ENCODE assay signal across 10 mouse cellular contexts in genomic region chr13:34726477-34726805, GRCm38 (mm10). TPM values are rescaled to one million over a fixed set of nuclear protein-coding genes. Genes with fewer than 3 reads are reported as not detected.
A peak's percentile ranks its signal among the peaks of the same experiment; 100 is the strongest.
DNase-seq lines count a peak whose midpoint lies in the region; ATAC-seq and TF ChIP-seq lines count a peak whose summit lies in the region.
"Had no signal": no experiment of that assay in that cellular context is flagged by ENCODE, and none has a peak within 500 bp of the region (broad histone marks: within the 10 kb centered on the region; RNA-seq: fewer than 3 reads in every experiment).

No protein-coding gene starts in this region.

- H3K9ac ChIP-seq in forebrain, embryonic 16.5 days (replicated peaks; ENCODE audit: low read depth, low read length) = no peak overlapping the region
- no peak overlapping the region for H3K9ac ChIP-seq in liver, embryonic 11.5 days (ENCODE audit: low read depth, low read length)
- H3K9ac ChIP-seq in hindbrain, postnatal 0 days (replicated peaks; ENCODE audit: low read length) = peak overlapping the region; percentile 21; the same call in 1 of the 2 replicates
- H3K9ac ChIP-seq in neural tube, embryonic 14.5 days (replicated peaks; ENCODE audit: low read depth, low read length) = no peak overlapping the region

- WGBS in forebrain, embryonic 10.5 days = 83% methylated on average over 8 of the region's 8 CpGs
- 80% methylated on average over 8 of the region's 8 CpGs for WGBS in forebrain, embryonic 16.5 days
- 52% methylated on average over 8 of the region's 8 CpGs for WGBS in liver, embryonic 11.5 days
- 27% methylated on average over 8 of the region's 8 CpGs for WGBS in hindbrain, postnatal 0 days
- WGBS in neural tube, embryonic 14.5 days = 76% methylated on average over 8 of the region's 8 CpGs

- ATAC-seq in forebrain, embryonic 16.5 days = no peak
- no peak for ATAC-seq in liver, embryonic 11.5 days (replicated peaks; ENCODE audit: low FRiP score)
- peak; percentile 59 for ATAC-seq in hindbrain, postnatal 0 days
- no peak for ATAC-seq in neural tube, embryonic 14.5 days (ENCODE audit: low read depth)

- TF ChIP-seq CTCF in hindbrain, postnatal 0 days (IDR thresholded peaks at IDR 0.05; ENCODE audit: low read depth) = no peak

- no peaks in the 10 kb centered on the region for H3K27me3 ChIP-seq in forebrain, embryonic 10.5 days (ENCODE audit: poor library complexity, severe bottlenecking)
- H3K27me3 ChIP-seq in forebrain, embryonic 16.5 days (replicated peaks; ENCODE audit: control insufficient read depth, insufficient read depth, low read length) = no peaks in the 10 kb centered on the region
- no peaks in the 10 kb centered on the region for H3K27me3 ChIP-seq in liver, embryonic 11.5 days (replicated peaks; ENCODE audit: control insufficient read depth, insufficient read depth, low read length)
- H3K27me3 ChIP-seq in hindbrain, postnatal 0 days (ENCODE audit: insufficient read depth, low read length) = no peaks in the 10 kb centered on the region
- H3K27me3 ChIP-seq in neural tube, embryonic 14.5 days (ENCODE audit: control insufficient read depth, insufficient read depth, low read length) = no peaks in the 10 kb centered on the region

- H3K4me2 ChIP-seq in forebrain, embryonic 16.5 days (ENCODE audit: low read length) = no peak overlapping the region
- H3K4me2 ChIP-seq in liver, embryonic 11.5 days = peak overlapping the region; percentile 18; the same call in 1 of the 2 replicates
- H3K4me2 ChIP-seq in hindbrain, postnatal 0 days (ENCODE audit: low read depth, low read length) = peak overlapping the region; percentile 52
- H3K4me2 ChIP-seq in neural tube, embryonic 14.5 days (ENCODE audit: low read depth, low read length) = peak overlapping the region; percentile 5; the same call in 1 of the 2 replicates

- no peaks in the 10 kb centered on the region for H3K9me3 ChIP-seq in forebrain, embryonic 10.5 days
- no peaks in the 10 kb centered on the region for H3K9me3 ChIP-seq in forebrain, embryonic 16.5 days (ENCODE audit: control insufficient read depth, low read length)
- no peaks in the 10 kb centered on the region for H3K9me3 ChIP-seq in liver, embryonic 11.5 days (ENCODE audit: control insufficient read depth, low read length)
- H3K9me3 ChIP-seq in hindbrain, postnatal 0 days (ENCODE audit: low read length) = no peaks in the 10 kb centered on the region
- no peaks in the 10 kb centered on the region for H3K9me3 ChIP-seq in neural tube, embryonic 14.5 days (ENCODE audit: control insufficient read depth, low read length)

- H3K27ac ChIP-seq in forebrain, embryonic 10.5 days = peak overlapping the region; percentile 68; the same call in 1 of the 2 replicates
- no peak overlapping the region for H3K27ac ChIP-seq in forebrain, embryonic 16.5 days (ENCODE audit: low read length)
- peak overlapping the region; percentile 53; the same call in 1 of the 2 replicates for H3K27ac ChIP-seq in liver, embryonic 11.5 days (ENCODE audit: low read depth, low read length)
- H3K27ac ChIP-seq in hindbrain, postnatal 0 days = peak overlapping the region; percentile 57; the same call in 1 of the 2 replicates
- H3K27ac ChIP-seq in neural tube, embryonic 14.5 days (ENCODE audit: low read depth, low read length) = no peak overlapping the region

- DNase-seq in forebrain, embryonic 10.5 days (ENCODE audit: extremely low spot score, low spot score) = no peak
- no peak for DNase-seq in liver, embryonic 11.5 days (ENCODE audit: low spot score)
- no peak for DNase-seq in liver
- DNase-seq in hindbrain, postnatal 0 days (ENCODE audit: low spot score) = no peak
- DNase-seq in natural killer cell, adult 2 months (ENCODE audit: low spot score in 2 of 2) = no peak
- DNase-seq in ovary, postnatal 36 days (ENCODE audit: low spot score) = no peak

- H3K4me1 ChIP-seq in forebrain, embryonic 10.5 days = peaks cover 19% of the 10 kb centered on the region
- H3K4me1 ChIP-seq in forebrain, embryonic 16.5 days (replicated peaks; ENCODE audit: control insufficient read depth, insufficient read depth, low read length) = peaks cover 5% of the 10 kb centered on the region; the same call in 1 of the 2 replicates
- H3K4me1 ChIP-seq in liver, embryonic 11.5 days (replicated peaks; ENCODE audit: control insufficient read depth, insufficient read depth, low read length) = peaks cover 7% of the 10 kb centered on the region; the same call in 1 of the 2 replicates
- H3K4me1 ChIP-seq in hindbrain, postnatal 0 days (ENCODE audit: insufficient read depth, low read length) = peaks cover 11% of the 10 kb centered on the region; the same call in 1 of the 2 replicates
- no peaks in the 10 kb centered on the region for H3K4me1 ChIP-seq in neural tube, embryonic 14.5 days (ENCODE audit: control insufficient read depth, insufficient read depth, low read length)

- no peaks in the 10 kb centered on the region for H3K36me3 ChIP-seq in forebrain, embryonic 10.5 days (replicated peaks)
- H3K36me3 ChIP-seq in forebrain, embryonic 16.5 days (ENCODE audit: control insufficient read depth, insufficient read depth) = no peaks in the 10 kb centered on the region
- no peaks in the 10 kb centered on the region for H3K36me3 ChIP-seq in liver, embryonic 11.5 days (ENCODE audit: control insufficient read depth, insufficient read depth, low read length)
- H3K36me3 ChIP-seq in hindbrain, postnatal 0 days (ENCODE audit: insufficient read depth, low read length) = no peaks in the 10 kb centered on the region
- no peaks in the 10 kb centered on the region for H3K36me3 ChIP-seq in neural tube, embryonic 14.5 days (ENCODE audit: control insufficient read depth, insufficient read depth, low read length)

- H3K4me3 ChIP-seq in forebrain, embryonic 10.5 days = peak overlapping the region; percentile 10; the same call in 1 of the 2 replicates
- H3K4me3 ChIP-seq in forebrain, embryonic 16.5 days (replicated peaks; ENCODE audit: low read length) = no peak overlapping the region
- no peak overlapping the region for H3K4me3 ChIP-seq in liver, embryonic 11.5 days (ENCODE audit: low read depth, low read length)
- peak overlapping the region; percentile 21 for H3K4me3 ChIP-seq in hindbrain, postnatal 0 days (ENCODE audit: low read length)
- no peak overlapping the region for H3K4me3 ChIP-seq in neural tube, embryonic 14.5 days (ENCODE audit: low read depth, low read length)

RNA-seq across cellular contexts. Expression of gene Fam50b, which starts 8.2 kb away (rescaled TPM):
- polyA plus RNA-seq in forebrain, embryonic 10.5 days (2016; fragmentation: Nextera tagmentation; extraction: Ambion mirVana) = not detected in 2 replicates
- not detected in 2 replicates for polyA plus RNA-seq in forebrain, embryonic 16.5 days (2015; fragmentation: Nextera tagmentation; extraction: Ambion mirVana)
- polyA plus RNA-seq in liver, embryonic 11.5 days (2014; fragmentation: Nextera tagmentation; extraction: Ambion mirVana) = not detected in 2 replicates
- total RNA-seq in hindbrain, postnatal 0 days (2014; rRNA removed) = not detected in 2 replicates
- polyA plus RNA-seq in hindbrain, postnatal 0 days (2015; fragmentation: Nextera tagmentation; extraction: Ambion mirVana) = 0.19 TPM in 1 of 2 replicates, not detected in the other
- polyA plus RNA-seq in neural tube, embryonic 14.5 days (2014; fragmentation: Nextera tagmentation; extraction: Ambion mirVana) = not detected in 2 replicates
- total RNA-seq: gastrocnemius, adult 18-20 months; megakaryocyte-erythroid progenitor cell, adult 5-6 weeks had no signal

Comparison
In these comparisons a context has a peak if more than half of its experiments do, and no peak if none do; other contexts are left out.
1. H3K27ac ChIP-seq: peak in forebrain, embryonic 10.5 days (single experiment), liver, embryonic 11.5 days (single experiment) and hindbrain, postnatal 0 days (single experiment); none in forebrain, embryonic 16.5 days (single experiment) and neural tube, embryonic 14.5 days (single experiment).
2. H3K4me3 ChIP-seq: peak in forebrain, embryonic 10.5 days (single experiment) and hindbrain, postnatal 0 days (single experiment); none in forebrain, embryonic 16.5 days (single experiment), liver, embryonic 11.5 days (single experiment) and neural tube, embryonic 14.5 days (single experiment).